ENCODE assay signal across 8 mouse cellular contexts in the genomic region with DNA sequence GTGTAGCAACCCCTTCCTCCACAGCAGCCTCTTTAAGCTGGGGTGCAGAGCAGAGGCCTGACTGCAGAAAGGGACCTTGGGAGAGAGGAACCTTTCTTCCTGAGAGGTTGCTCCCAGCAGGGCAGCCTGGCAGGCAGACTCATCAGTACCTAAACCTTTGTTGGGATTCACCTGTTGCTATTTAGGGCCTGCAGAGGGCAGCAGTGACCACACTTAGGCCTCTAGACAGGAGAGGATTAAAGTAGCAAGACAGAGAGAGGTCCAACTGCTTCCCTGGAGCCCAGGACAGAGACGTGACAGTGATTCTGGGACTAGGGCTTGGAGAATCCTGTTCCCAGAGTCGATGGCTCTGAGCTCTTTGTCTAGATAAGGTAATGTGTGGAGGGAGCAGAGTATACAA. TPM values are rescaled to one million over a fixed set of nuclear protein-coding genes. Genes with fewer than 3 reads are reported as not detected.
DNase-seq lines count a peak whose midpoint lies in the region; ATAC-seq and TF ChIP-seq lines count a peak whose summit lies in the region.

No protein-coding gene starts in this region.

- WGBS in heart, embryonic 11.5 days (ENCODE audit: insufficient replicate concordance): 0% methylated on average over 2 of the region's 2 CpGs
- 7% methylated on average over 2 of the region's 2 CpGs for WGBS in forebrain, postnatal 0 days

- no peaks in the 10 kb centered on the region for H3K9me3 ChIP-seq in heart, embryonic 11.5 days (replicated peaks; ENCODE audit: control insufficient read depth, low read length)
- H3K9me3 ChIP-seq in ES-E14 (ENCODE audit: control insufficient read depth, insufficient read depth, low read depth, low read length): no peaks in the 10 kb centered on the region
- H3K9me3 ChIP-seq in forebrain, postnatal 0 days (ENCODE audit: low read length): no peaks in the 10 kb centered on the region

- peak; percentile 95 for DNase-seq in heart, adult 11 months
- DNase-seq in ES-E14 (ENCODE audit: low read depth, low spot score): peak; percentile 75
- DNase-seq in cerebellum, adult 11 months: peak; percentile 69
- peak; percentile 67 for DNase-seq in forebrain, postnatal 0 days
- peak; percentile 73 for DNase-seq in kidney, adult 9 months
- peak; percentile 76 for DNase-seq in lung, postnatal 25 days (ENCODE audit: low spot score)
- peak; percentile 24 to 41 for DNase-seq in spleen, postnatal 36 days (ENCODE audit: low spot score in 2 of 2)

- peak; percentile 77 for TF ChIP-seq CTCF in forebrain, postnatal 0 days (IDR thresholded peaks at IDR 0.05; ENCODE audit: low read depth)

- in situ Hi-C loops in ES-E14 (cut with MboI; ENCODE audit: low sequenced_read_pairs in 2 of 2, unreplicated experiment in 2 of 2): no loop called here

- H3K36me3 ChIP-seq in heart, embryonic 11.5 days (ENCODE audit: control insufficient read depth, insufficient read depth, low read length): no peaks in the 10 kb centered on the region
- H3K36me3 ChIP-seq in ES-E14 (ENCODE audit: control insufficient read depth, insufficient read depth, low read length, poor library complexity, severe bottlenecking): no peaks in the 10 kb centered on the region
- no peaks in the 10 kb centered on the region for H3K36me3 ChIP-seq in forebrain, postnatal 0 days (ENCODE audit: insufficient read depth)

- H3K9ac ChIP-seq in heart, embryonic 11.5 days (ENCODE audit: low read depth, low read length): no peak overlapping the region
- no peak overlapping the region for H3K9ac ChIP-seq in ES-E14 (ENCODE audit: insufficient read depth, low read depth, low read length, poor library complexity, severe bottlenecking)
- no peak overlapping the region for H3K9ac ChIP-seq in forebrain, postnatal 0 days

- peaks cover 22% of the 10 kb centered on the region; the same call in 1 of the 2 replicates for H3K27me3 ChIP-seq in heart, embryonic 11.5 days (ENCODE audit: control insufficient read depth, insufficient read depth, low read length)
- no peaks in the 10 kb centered on the region for H3K27me3 ChIP-seq in forebrain, postnatal 0 days (ENCODE audit: insufficient read depth, low read length)

- peaks cover 6% of the 10 kb centered on the region; the same call in 1 of the 2 replicates for H3K4me1 ChIP-seq in heart, embryonic 11.5 days (ENCODE audit: control insufficient read depth, insufficient read depth, low read length)
- H3K4me1 ChIP-seq in ES-E14 (ENCODE audit: control insufficient read depth in 2 of 2, insufficient read depth in 2 of 2, low read length in 2 of 2, poor library complexity in 1 of 2): no peaks in the 10 kb centered on the region
- no peaks in the 10 kb centered on the region for H3K4me1 ChIP-seq in forebrain, postnatal 0 days (ENCODE audit: insufficient read depth)

- no peak for ATAC-seq in heart, embryonic 11.5 days (replicated peaks; ENCODE audit: insufficient number of reproducible peaks, low FRiP score, low TSS enrichment)
- peak; percentile 48 for ATAC-seq in forebrain, postnatal 0 days

- H3K4me3 ChIP-seq in heart, embryonic 11.5 days (ENCODE audit: low read depth, low read length): no peak overlapping the region
- H3K4me3 ChIP-seq in ES-E14 (ENCODE audit: insufficient read depth in 1 of 2, low read depth in 1 of 2, low read length in 2 of 2, poor library complexity in 1 of 2, severe bottlenecking in 1 of 2): no peak overlapping the region
- H3K4me3 ChIP-seq in forebrain, postnatal 0 days (ENCODE audit: low read depth, low read length): no peak overlapping the region

- H3K27ac ChIP-seq in heart, embryonic 11.5 days (ENCODE audit: low read depth, low read length): no peak overlapping the region
- H3K27ac ChIP-seq in ES-E14 (ENCODE audit: insufficient read depth, low read depth, low read length, poor library complexity, severe bottlenecking): no peak overlapping the region
- no peak overlapping the region for H3K27ac ChIP-seq in forebrain, postnatal 0 days (ENCODE audit: low read depth, low read length)

- H3K4me2 ChIP-seq in heart, embryonic 11.5 days: no peak overlapping the region
- H3K4me2 ChIP-seq in forebrain, postnatal 0 days (ENCODE audit: low read depth): no peak overlapping the region

TF ChIP-seq in ES-E14, 5 proteins besides CTCF, POLR2A, EP300 and RAD21:
- TF ChIP-seq CHD2 (IDR thresholded peaks at IDR 0.05; ENCODE audit: low read depth, low read length) (no peak), HCFC1 (IDR thresholded peaks at IDR 0.05; ENCODE audit: borderline replicate concordance, insufficient read depth, low read length) (0 out of 2 replicates have a peak, but pooled peaks have one; percentile 23), MAFK (IDR thresholded peaks at IDR 0.05; ENCODE audit: insufficient read depth, low read depth, low read length) (no peak), ZNF384 (IDR thresholded peaks at IDR 0.05; ENCODE audit: low read depth, low read length) (no peak), ZC3H11A (IDR thresholded peaks at IDR 0.05; ENCODE audit: borderline replicate concordance, low read depth, low read length) (peak; percentile 72)

RNA-seq across cellular contexts. Expression of a gene that starts 7.5 kb away (rescaled TPM):
- polyA plus RNA-seq in heart, embryonic 11.5 days (2014; fragmentation: Nextera tagmentation; extraction: Ambion mirVana): 2.9 and 4.0 TPM in 2 replicates
- 0.36 and 0.69 TPM in 2 replicates for total RNA-seq in ES-E14 (2012; rRNA removed)
- total RNA-seq in forebrain, postnatal 0 days (2014; rRNA removed): 0.08 and 2.0 TPM in 2 replicates
- polyA plus RNA-seq in forebrain, postnatal 0 days (2015; fragmentation: Nextera tagmentation; extraction: Ambion mirVana): 0.19 and 0.25 TPM in 2 replicates

RNA-seq across cellular contexts. Expression of a gene that starts 12.4 kb away (rescaled TPM):
- 1.3 and 1.5 TPM in 2 replicates for polyA plus RNA-seq in heart, embryonic 11.5 days (2014; fragmentation: Nextera tagmentation; extraction: Ambion mirVana)
- total RNA-seq in ES-E14 (2012; rRNA removed): 4.3 and 4.5 TPM in 2 replicates
- 24.2 and 26.3 TPM in 2 replicates for total RNA-seq in forebrain, postnatal 0 days (2014; rRNA removed)
- polyA plus RNA-seq in forebrain, postnatal 0 days (2015; fragmentation: Nextera tagmentation; extraction: Ambion mirVana): 22.9 and 25.1 TPM in 2 replicates

RNA-seq across cellular contexts. Expression of a gene that starts 41.2 kb away (rescaled TPM):
- 9.6 and 10.3 TPM in 2 replicates for polyA plus RNA-seq in heart, embryonic 11.5 days (2014; fragmentation: Nextera tagmentation; extraction: Ambion mirVana)
- total RNA-seq in ES-E14 (2012; rRNA removed): 9.6 and 10.4 TPM in 2 replicates
- 8.5 and 11.0 TPM in 2 replicates for total RNA-seq in forebrain, postnatal 0 days (2014; rRNA removed)
- 3.6 and 6.1 TPM in 2 replicates for polyA plus RNA-seq in forebrain, postnatal 0 days (2015; fragmentation: Nextera tagmentation; extraction: Ambion mirVana)

RNA-seq across cellular contexts. Expression of a gene that starts 45.4 kb away (rescaled TPM):
- 2.1 and 2.9 TPM in 2 replicates for polyA plus RNA-seq in heart, embryonic 11.5 days (2014; fragmentation: Nextera tagmentation; extraction: Ambion mirVana)
- total RNA-seq in ES-E14 (2012; rRNA removed): 10.7 and 17.4 TPM in 2 replicates
- 1.5 and 1.6 TPM in 2 replicates for total RNA-seq in forebrain, postnatal 0 days (2014; rRNA removed)
- polyA plus RNA-seq in forebrain, postnatal 0 days (2015; fragmentation: Nextera tagmentation; extraction: Ambion mirVana): 1.7 and 2.4 TPM in 2 replicates

Comparison
In these comparisons a context has a peak if more than half of its experiments do, and no peak if none do; other contexts are left out.
1. DNase-seq: peak in every context shown above with its lines; median percentile 95 in heart, adult 11 months; 76 in lung, postnatal 25 days; 75 in ES-E14; 73 in kidney, adult 9 months; 69 in cerebellum, adult 11 months; 67 in forebrain, postnatal 0 days; 32 in spleen, postnatal 36 days.